8 mouse cellular contexts compared by ENCODE assay signal in the genomic region with DNA sequence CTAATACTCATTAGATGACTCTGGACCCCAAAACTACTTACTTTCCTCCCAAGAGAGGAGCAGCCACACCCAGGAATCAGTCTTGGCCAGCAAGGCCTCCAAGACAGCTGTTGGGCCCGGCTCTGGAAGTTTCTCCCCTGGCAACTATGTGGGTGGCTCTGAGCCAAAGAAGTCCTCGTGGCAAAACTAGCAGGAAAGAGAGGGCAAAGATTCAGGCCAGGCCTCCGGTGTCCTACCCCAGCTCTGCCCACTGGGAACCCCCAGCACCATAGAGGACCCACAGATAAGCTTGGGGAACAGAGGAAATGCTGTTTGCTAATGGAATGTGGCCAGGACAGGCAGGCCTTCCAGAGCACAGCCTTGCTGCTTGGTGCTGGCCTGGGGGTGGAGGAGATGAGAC. TPM values are rescaled to one million over a fixed set of nuclear protein-coding genes. Genes with fewer than 3 reads are reported as not detected.
DNase-seq lines count a peak whose midpoint lies in the region; ATAC-seq and TF ChIP-seq lines count a peak whose summit lies in the region.

No protein-coding gene starts in this region.

- TF ChIP-seq EP300 in liver, postnatal 0 days (IDR thresholded peaks at IDR 0.05; ENCODE audit: low read depth): no peak

- WGBS in midbrain, embryonic 10.5 days: 68% methylated on average over 3 of the region's 3 CpGs
- 61% methylated on average over 3 of the region's 3 CpGs for WGBS in midbrain, embryonic 11.5 days
- WGBS in heart, embryonic 12.5 days: 25% methylated on average over 3 of the region's 3 CpGs
- WGBS in limb, embryonic 11.5 days: 83% methylated on average over 3 of the region's 3 CpGs
- WGBS in liver, postnatal 0 days (ENCODE audit: insufficient replicate concordance): 43% methylated on average over 3 of the region's 3 CpGs

- no peak for ATAC-seq in midbrain, embryonic 11.5 days (ENCODE audit: low FRiP score)
- ATAC-seq in heart, embryonic 12.5 days (ENCODE audit: insufficient number of reproducible peaks, low FRiP score): no peak
- no peak for ATAC-seq in limb, embryonic 11.5 days (ENCODE audit: insufficient number of reproducible peaks, low FRiP score, low TSS enrichment, low read depth)
- no peak for ATAC-seq in liver, postnatal 0 days

- no peak for TF ChIP-seq CTCF in liver, postnatal 0 days (IDR thresholded peaks at IDR 0.05; ENCODE audit: low read depth)

- peak overlapping the region; percentile 55; the same call in 1 of the 2 replicates for H3K4me3 ChIP-seq in midbrain, embryonic 10.5 days
- no peak overlapping the region for H3K4me3 ChIP-seq in midbrain, embryonic 11.5 days (ENCODE audit: low read depth, low read length)
- H3K4me3 ChIP-seq in heart, embryonic 12.5 days: no peak overlapping the region
- no peak overlapping the region for H3K4me3 ChIP-seq in limb, embryonic 11.5 days (ENCODE audit: low read depth, low read length)
- no peak overlapping the region for H3K4me3 ChIP-seq in liver, postnatal 0 days (ENCODE audit: low read depth, low read length)

- no peaks in the 10 kb centered on the region for H3K9me3 ChIP-seq in midbrain, embryonic 10.5 days (replicated peaks)
- no peaks in the 10 kb centered on the region for H3K9me3 ChIP-seq in midbrain, embryonic 11.5 days (ENCODE audit: control insufficient read depth, low read length)
- no peaks in the 10 kb centered on the region; the same call in 1 of the 2 replicates for H3K9me3 ChIP-seq in heart, embryonic 12.5 days (replicated peaks)
- H3K9me3 ChIP-seq in limb, embryonic 11.5 days (ENCODE audit: control insufficient read depth, low read length): no peaks in the 10 kb centered on the region
- H3K9me3 ChIP-seq in liver, postnatal 0 days (ENCODE audit: low read length): no peaks in the 10 kb centered on the region

- no peaks in the 10 kb centered on the region for H3K36me3 ChIP-seq in midbrain, embryonic 10.5 days
- no peaks in the 10 kb centered on the region for H3K36me3 ChIP-seq in midbrain, embryonic 11.5 days (ENCODE audit: control insufficient read depth, insufficient read depth, low read length)
- H3K36me3 ChIP-seq in heart, embryonic 12.5 days: no peaks in the 10 kb centered on the region
- no peaks in the 10 kb centered on the region for H3K36me3 ChIP-seq in limb, embryonic 11.5 days (ENCODE audit: control insufficient read depth, insufficient read depth, low read length)
- H3K36me3 ChIP-seq in liver, postnatal 0 days (replicated peaks; ENCODE audit: insufficient read depth, low read length): no peaks in the 10 kb centered on the region

- 0 out of 2 replicates have a peak overlapping the region, but pooled peaks have one; percentile 82 for H3K27ac ChIP-seq in midbrain, embryonic 10.5 days (replicated peaks)
- H3K27ac ChIP-seq in midbrain, embryonic 11.5 days (ENCODE audit: low read depth, low read length): no peak overlapping the region
- no peak overlapping the region for H3K27ac ChIP-seq in heart, embryonic 12.5 days (ENCODE audit: poor library complexity, severe bottlenecking)
- H3K27ac ChIP-seq in limb, embryonic 11.5 days (replicated peaks; ENCODE audit: low read depth, low read length): no peak overlapping the region
- H3K27ac ChIP-seq in liver, postnatal 0 days (ENCODE audit: low read depth): no peak overlapping the region

- no peak overlapping the region for H3K9ac ChIP-seq in midbrain, embryonic 11.5 days (ENCODE audit: low read length)
- H3K9ac ChIP-seq in heart, embryonic 12.5 days: no peak overlapping the region
- no peak overlapping the region for H3K9ac ChIP-seq in limb, embryonic 11.5 days (ENCODE audit: low read length)
- no peak overlapping the region for H3K9ac ChIP-seq in liver, postnatal 0 days (replicated peaks)

- peak; percentile 14 for DNase-seq in midbrain, embryonic 10.5 days (ENCODE audit: low spot score)
- no peak for DNase-seq in midbrain, embryonic 11.5 days (ENCODE audit: low spot score, missing footprints)
- peak; percentile 27 for DNase-seq in embryo, embryonic 9.5 days (ENCODE audit: extremely low spot score)
- DNase-seq in limb, embryonic 11.5 days (ENCODE audit: low spot score): peak; percentile 35
- DNase-seq in right cerebral cortex, postnatal 10 days (ENCODE audit: low spot score in 2 of 2): peak; percentile 29 to 41
- no peak for DNase-seq in thymus, adult 18-20 months
- DNase-seq in liver, postnatal 0 days: no peak

- H3K4me2 ChIP-seq in midbrain, embryonic 11.5 days: no peak overlapping the region
- H3K4me2 ChIP-seq in heart, embryonic 12.5 days: peak overlapping the region; percentile 94
- H3K4me2 ChIP-seq in limb, embryonic 11.5 days (ENCODE audit: low read depth, severe bottlenecking): peak overlapping the region; percentile 61; the same call in 1 of the 2 replicates
- H3K4me2 ChIP-seq in liver, postnatal 0 days (ENCODE audit: low read depth, low read length): no peak overlapping the region

- peaks cover 10% of the 10 kb centered on the region for H3K4me1 ChIP-seq in midbrain, embryonic 10.5 days
- no peaks in the 10 kb centered on the region for H3K4me1 ChIP-seq in midbrain, embryonic 11.5 days (ENCODE audit: control insufficient read depth, insufficient read depth, low read length)
- H3K4me1 ChIP-seq in heart, embryonic 12.5 days (replicated peaks): peaks cover 9% of the 10 kb centered on the region; the same call in 1 of the 2 replicates
- H3K4me1 ChIP-seq in limb, embryonic 11.5 days (ENCODE audit: control insufficient read depth, insufficient read depth, low read length): 0 out of 2 replicates have a peak, but pooled peaks cover 7% of the 10 kb centered on the region
- H3K4me1 ChIP-seq in liver, postnatal 0 days (ENCODE audit: insufficient read depth): peaks cover 2% of the 10 kb centered on the region; the same call in 1 of the 2 replicates

- peaks cover 29% of the 10 kb centered on the region for H3K27me3 ChIP-seq in midbrain, embryonic 10.5 days (ENCODE audit: low read depth, poor library complexity, severe bottlenecking)
- no peaks in the 10 kb centered on the region for H3K27me3 ChIP-seq in midbrain, embryonic 11.5 days (ENCODE audit: control insufficient read depth, insufficient read depth, low read length)
- H3K27me3 ChIP-seq in heart, embryonic 12.5 days (replicated peaks): peaks cover 4% of the 10 kb centered on the region
- no peaks in the 10 kb centered on the region for H3K27me3 ChIP-seq in limb, embryonic 11.5 days (ENCODE audit: control insufficient read depth, insufficient read depth, low read length)
- H3K27me3 ChIP-seq in liver, postnatal 0 days (ENCODE audit: insufficient read depth, low read length): peaks cover 10% of the 10 kb centered on the region

RNA-seq across cellular contexts. Expression of a gene that starts 51.9 kb away (rescaled TPM):
- 14.8 and 15.5 TPM in 2 replicates for polyA plus RNA-seq in midbrain, embryonic 10.5 days (2016; fragmentation: Nextera tagmentation; extraction: Ambion mirVana)
- 9.5 TPM in 2 replicates for polyA plus RNA-seq in midbrain, embryonic 11.5 days (2014; fragmentation: Nextera tagmentation; extraction: Ambion mirVana)
- polyA plus RNA-seq in heart, embryonic 12.5 days (2016; fragmentation: Nextera tagmentation; extraction: Ambion mirVana): 5.9 and 7.0 TPM in 2 replicates
- polyA plus RNA-seq in limb, embryonic 11.5 days (2014; fragmentation: Nextera tagmentation; extraction: Ambion mirVana): 15.2 and 16.0 TPM in 2 replicates
- polyA plus RNA-seq in liver, postnatal 0 days (2015; fragmentation: Nextera tagmentation; extraction: Ambion mirVana): 2.1 and 2.8 TPM in 2 replicates

Comparison
In these comparisons a context has a peak if more than half of its experiments do, and no peak if none do; other contexts are left out.
1. DNase-seq: peak in midbrain, embryonic 10.5 days (single experiment), embryo, embryonic 9.5 days (single experiment), limb, embryonic 11.5 days (single experiment) and right cerebral cortex, postnatal 10 days (2 of 2); none in midbrain, embryonic 11.5 days (single experiment), thymus, adult 18-20 months (0 of 2) and liver, postnatal 0 days (single experiment).
2. H3K4me2 ChIP-seq: peak in heart, embryonic 12.5 days (single experiment) and limb, embryonic 11.5 days (single experiment); none in midbrain, embryonic 11.5 days (single experiment) and liver, postnatal 0 days (single experiment).